Mouse (Mus musculus) testis, adult 2 months (tissue): ENCODE data around the gene Rbm38. TPM values are rescaled to one million over a fixed set of nuclear protein-coding genes. Genes with fewer than 3 reads are reported as not detected.
A peak's percentile ranks its signal among the peaks of the same experiment; 100 is the strongest.

Experiments used
- H3K27ac ChIP-seq: fragments of 200-500 bp; 2 replicates; pipeline ENCODE4 v1.5.1; 2012; ENCODE audit warnings: low read depth, low read length; ENCODE audit not compliant: control insufficient read depth, insufficient read depth
- H3K27me3 ChIP-seq: fragments of 200-500 bp; 2 replicates; pipeline ENCODE4 v1.6.1; 2012; ENCODE audit warnings: mild to moderate bottlenecking, low read length, moderate library complexity; ENCODE audit not compliant: control insufficient read depth, insufficient read depth
- H3K36me3 ChIP-seq: fragments of 200-500 bp; 2 replicates; pipeline ENCODE4 v1.6.1; 2012; ENCODE audit warnings: mild to moderate bottlenecking, low read length; ENCODE audit not compliant: control insufficient read depth, insufficient read depth
- H3K4me1 ChIP-seq: fragments of 200-500 bp; 2 replicates; pipeline ENCODE4 v1.6.1; 2012; ENCODE audit warnings: low read length; ENCODE audit not compliant: control insufficient read depth, insufficient read depth
- H3K4me3 ChIP-seq: fragments of 200-500 bp; 2 replicates; pipeline ENCODE4 v1.5.1; 2012; ENCODE audit warnings: low read depth, mild to moderate bottlenecking, low read length, moderate library complexity, mixed read lengths; ENCODE audit not compliant: control insufficient read depth
- CTCF ChIP-seq: fragments of 200-500 bp; IDR thresholded peaks from 2 replicates; pipeline ENCODE4 v1.5.1; 2012; ENCODE audit warnings: low read depth, mild to moderate bottlenecking, inconsistent platforms, low read length, moderate library complexity; ENCODE audit not compliant: control insufficient read depth, insufficient read depth, insufficient replicate concordance
- POLR2A ChIP-seq: fragments of 200-500 bp; IDR thresholded peaks from 2 replicates; pipeline ENCODE4 v1.6.1; 2012; ENCODE audit warnings: low read depth, mild to moderate bottlenecking, inconsistent platforms, low read length, moderate library complexity; ENCODE audit not compliant: control insufficient read depth
- polyA plus RNA-seq: library from polyadenylated mRNA; depleted of rRNA; stranded (reverse); fragments of >200 nt; gene quantifications from 2 replicates; pipeline ENCODE4 v1.2.3, GENCODE M21; 2012

The Rbm38 gene
- polyA plus RNA-seq, 1 experiment = 33.7 TPM

GRCm38 (mm10) chr2:172999630-173000284 lies 20.5 kb upstream of the Rbm38 start, which contains the start of gene Rae1:
Gene Rae1, plus strand, starts transcription at chr2:173000117.
- Histone ChIP-seq H3K36me3 (peaks cover 1% of the 10 kb centered on the region; the same call in 1 of the 2 replicates), H3K4me3 (peak within 1 kb of the TSS; percentile 98), H3K4me1 (peaks cover 13% of the 10 kb centered on the region), H3K27ac (peak within 1 kb of the TSS; percentile 93), H3K27me3 (no peaks in the 10 kb centered on the region)
- peak; percentile 91 for TF ChIP-seq POLR2A
- TF ChIP-seq CTCF = peak; percentile 65

- Histone ChIP-seq H3K27ac (peak overlapping the region; percentile 93), H3K4me1 (peaks cover 13% of the 10 kb centered on the region), H3K36me3 (peaks cover 1% of the 10 kb centered on the region; the same call in 1 of the 2 replicates), H3K4me3 (peak overlapping the region; percentile 98), H3K27me3 (no peaks in the 10 kb centered on the region)
- no peak for TF ChIP-seq POLR2A
- TF ChIP-seq CTCF = no peak
These were observed 20.0 kb upstream of the Rbm38 start for GRCm38 (mm10) chr2:173000285-173000652.

- Histone ChIP-seq H3K4me3 (peak overlapping the region; percentile 98), H3K36me3 (peaks cover 1% of the 10 kb centered on the region; the same call in 1 of the 2 replicates), H3K27me3 (no peaks in the 10 kb centered on the region), H3K27ac (peak overlapping the region; percentile 93; the same call in 1 of the 2 replicates), H3K4me1 (peaks cover 13% of the 10 kb centered on the region)
- TF ChIP-seq POLR2A (no peak), CTCF (no peak)
These were observed 19.4 kb upstream of the Rbm38 start for GRCm38 (mm10) chr2:173000921-173001320.

DNA sequence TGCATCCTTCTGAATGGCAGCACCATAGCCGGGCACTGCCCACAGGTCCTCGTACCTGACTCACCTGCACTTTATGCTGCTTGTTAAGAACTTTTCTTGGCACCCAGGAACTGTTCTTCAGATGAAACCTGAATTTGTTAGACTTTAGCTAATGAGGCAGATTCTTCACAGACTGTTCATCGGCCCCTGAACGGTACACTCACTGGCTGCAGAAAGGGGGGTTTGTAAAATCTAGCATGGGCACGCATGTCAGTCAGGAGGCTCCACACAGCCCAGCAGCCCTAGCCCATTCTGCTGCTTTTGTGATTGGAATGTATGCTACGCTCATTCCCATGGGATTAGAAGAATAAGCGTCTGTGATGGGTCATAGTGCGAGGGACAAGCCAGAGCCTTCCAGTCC lies 16.6 kb upstream of the Rbm38 start:
- Histone ChIP-seq H3K4me1 (peaks cover 13% of the 10 kb centered on the region), H3K36me3 (peaks cover 6% of the 10 kb centered on the region), H3K4me3 (no peak overlapping the region), H3K27me3 (no peaks in the 10 kb centered on the region), H3K27ac (no peak overlapping the region)
- TF ChIP-seq POLR2A (no peak), CTCF (no peak)

DNA sequence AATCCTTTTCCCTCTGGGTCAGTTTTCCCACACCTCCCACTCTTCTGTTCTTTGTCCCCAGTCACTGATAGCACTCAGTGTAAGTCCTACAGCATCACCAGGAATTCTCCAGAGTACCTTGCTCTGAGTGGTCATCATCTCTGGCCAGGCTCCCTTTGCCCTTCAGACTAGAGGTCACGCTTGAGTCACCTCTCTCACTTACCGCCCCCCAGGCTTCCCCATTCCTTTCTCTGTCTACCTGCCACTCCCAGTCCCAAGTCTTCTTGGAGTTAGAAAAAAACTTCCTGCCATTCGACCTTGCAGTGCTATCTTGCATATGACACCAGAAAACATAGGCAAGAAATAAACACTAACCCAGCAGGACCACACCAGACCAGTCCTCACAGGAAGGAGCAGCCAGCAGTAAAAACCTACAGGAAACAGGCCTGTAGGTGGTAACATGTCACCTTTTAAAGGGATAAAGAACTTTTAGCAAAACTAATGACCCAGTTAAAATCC lies 10.0 kb upstream of the Rbm38 start:
- Histone ChIP-seq H3K36me3 (peaks cover 6% of the 10 kb centered on the region), H3K4me1 (no peaks in the 10 kb centered on the region), H3K27me3 (no peaks in the 10 kb centered on the region), H3K4me3 (no peak overlapping the region), H3K27ac (no peak overlapping the region)
- TF ChIP-seq CTCF (no peak), POLR2A (no peak)

- no peaks in the 10 kb centered on the region for H3K27me3 ChIP-seq
- TF ChIP-seq CTCF (no peak), POLR2A (no peak)
- H3K27ac ChIP-seq = no peak overlapping the region
- H3K36me3 ChIP-seq = peaks cover 6% of the 10 kb centered on the region
- H3K4me3 ChIP-seq = no peak overlapping the region
- no peaks in the 10 kb centered on the region for H3K4me1 ChIP-seq
These were observed 8.9 kb upstream of the Rbm38 start for GRCm38 (mm10) chr2:173011440-173011839.

DNA sequence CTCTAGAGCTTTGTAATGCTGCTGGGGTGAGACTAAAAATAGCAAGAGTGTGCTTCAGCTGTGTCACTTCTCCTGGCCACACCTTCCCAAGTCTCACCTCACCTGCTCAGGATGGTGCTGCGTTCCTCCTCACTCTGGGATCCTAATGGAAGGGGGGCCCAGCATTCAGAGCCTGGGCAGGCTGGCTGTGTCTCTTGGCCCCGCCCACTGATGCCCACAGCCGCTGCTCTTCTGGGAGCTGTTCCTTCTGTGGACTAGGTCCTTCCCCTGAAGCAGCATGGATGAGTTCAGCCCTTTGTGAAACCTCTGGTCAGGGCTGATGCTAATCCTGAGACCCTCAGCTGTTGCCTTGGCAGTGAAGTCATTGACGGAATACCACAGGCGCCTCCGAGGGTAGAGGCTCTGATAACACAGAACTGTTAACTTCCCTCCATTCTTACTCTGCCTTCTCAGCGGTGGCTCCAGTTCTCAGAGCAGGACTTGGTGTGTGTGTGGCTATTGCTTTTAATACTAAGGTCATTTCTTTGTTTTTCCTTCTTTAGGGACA lies 5.5 kb upstream of the Rbm38 start:
- no peaks in the 10 kb centered on the region; the same call in 1 of the 2 replicates for H3K36me3 ChIP-seq
- no peak overlapping the region for H3K4me3 ChIP-seq
- no peak for TF ChIP-seq CTCF
- TF ChIP-seq POLR2A = no peak
- no peak overlapping the region for H3K27ac ChIP-seq
- H3K27me3 ChIP-seq = no peaks in the 10 kb centered on the region
- H3K4me1 ChIP-seq = peaks cover 15% of the 10 kb centered on the region
